Mouse (Mus musculus): ENCODE results near the gene Gm45234. TPM values are rescaled to one million over a fixed set of nuclear protein-coding genes. Genes with fewer than 3 reads are reported as not detected.
A peak's percentile ranks its signal among the peaks of the same experiment; 100 is the strongest.

The Gm45234 gene
- polyA plus RNA-seq, 1 experiment from 2014 or later, result not detected

- no peak for ATAC-seq (ENCODE audit: low FRiP score, low read depth)
- WGBS, result 56% methylated on average over 2 of the region's 2 CpGs
- peak overlapping the region; percentile 75 for H3K4me2 ChIP-seq (replicated peaks)
- no peaks in the 10 kb centered on the region for H3K36me3 ChIP-seq
- no peak overlapping the region for H3K4me3 ChIP-seq
- peak overlapping the region; percentile 13; the same call in 1 of the 2 replicates for H3K9ac ChIP-seq
- H3K27me3 ChIP-seq (replicated peaks), result no peaks in the 10 kb centered on the region
- peaks cover 40% of the 10 kb centered on the region for H3K4me1 ChIP-seq
- no peak overlapping the region for H3K27ac ChIP-seq
- no peaks in the 10 kb centered on the region for H3K9me3 ChIP-seq
Measured at GRCm38 (mm10) chr6:124758849-124759232, 3.0 kb upstream of the Gm45234 start.

- Histone ChIP-seq H3K27ac (no peak overlapping the region), H3K9ac (peak overlapping the region; percentile 97), H3K9me3 (no peaks in the 10 kb centered on the region), H3K27me3 (replicated peaks) (no peaks in the 10 kb centered on the region), H3K4me3 (peak overlapping the region; percentile 87), H3K4me1 (peaks cover 46% of the 10 kb centered on the region), H3K36me3 (no peaks in the 10 kb centered on the region), H3K4me2 (replicated peaks) (peak overlapping the region; percentile 75)
- 40% methylated on average over 5 of the region's 5 CpGs for WGBS
- no peak for ATAC-seq (ENCODE audit: low FRiP score, low read depth)
Measured at GRCm38 (mm10) chr6:124757909-124758848, 2.4 kb upstream of the Gm45234 start.

- peak overlapping the region; percentile 75 for H3K4me2 ChIP-seq (replicated peaks)
- no peak for ATAC-seq (ENCODE audit: low FRiP score, low read depth)
- 0 out of 2 replicates have a peak, but pooled peaks cover 3% of the 10 kb centered on the region for H3K36me3 ChIP-seq
- no peaks in the 10 kb centered on the region for H3K27me3 ChIP-seq (replicated peaks)
- H3K9ac ChIP-seq, result peak overlapping the region; percentile 97
- 0 out of 2 replicates have a peak overlapping the region, but pooled peaks have one; percentile 97 for H3K27ac ChIP-seq
- H3K9me3 ChIP-seq, result no peaks in the 10 kb centered on the region
- 4% methylated on average over 5 of the region's 5 CpGs for WGBS
- peaks cover 46% of the 10 kb centered on the region for H3K4me1 ChIP-seq
- H3K4me3 ChIP-seq, result peak overlapping the region; percentile 87
Measured at GRCm38 (mm10) chr6:124757351-124757880, 1.6 kb upstream of the Gm45234 start.

GRCm38 (mm10) chr6:124756652-124757350, 980 bp upstream of the Gm45234 start:
- peak overlapping the region; percentile 75 for H3K4me2 ChIP-seq (replicated peaks)
- peak overlapping the region; percentile 97 for H3K9ac ChIP-seq
- WGBS, result 1% methylated on average over 52 of the region's 54 CpGs
- H3K4me1 ChIP-seq, result peaks cover 46% of the 10 kb centered on the region
- 0 out of 2 replicates have a peak, but pooled peaks cover 3% of the 10 kb centered on the region for H3K36me3 ChIP-seq
- no peaks in the 10 kb centered on the region for H3K27me3 ChIP-seq (replicated peaks)
- peak overlapping the region; percentile 87 for H3K4me3 ChIP-seq
- H3K9me3 ChIP-seq, result no peaks in the 10 kb centered on the region
- peak overlapping the region; percentile 97 for H3K27ac ChIP-seq
- ATAC-seq (ENCODE audit: low FRiP score, low read depth), result peak; percentile 79

- 4% methylated on average over 3 of the region's 3 CpGs for WGBS
- H3K9ac ChIP-seq, result peak overlapping the region; percentile 97
- H3K9me3 ChIP-seq, result no peaks in the 10 kb centered on the region
- no peaks in the 10 kb centered on the region for H3K27me3 ChIP-seq (replicated peaks)
- peak overlapping the region; percentile 75 for H3K4me2 ChIP-seq (replicated peaks)
- H3K36me3 ChIP-seq, result 0 out of 2 replicates have a peak, but pooled peaks cover 3% of the 10 kb centered on the region
- no peak for ATAC-seq (ENCODE audit: low FRiP score, low read depth)
- H3K27ac ChIP-seq, result peak overlapping the region; percentile 97; the same call in 1 of the 2 replicates
- peak overlapping the region; percentile 87 for H3K4me3 ChIP-seq
- peaks cover 46% of the 10 kb centered on the region for H3K4me1 ChIP-seq
Measured at GRCm38 (mm10) chr6:124755306-124755705, 515 bp downstream of the Gm45234 start.

GRCm38 (mm10) chr6:124753861-124754260, 2.0 kb downstream of the Gm45234 start:
- Histone ChIP-seq H3K27me3 (replicated peaks) (no peaks in the 10 kb centered on the region), H3K9ac (no peak overlapping the region), H3K9me3 (no peaks in the 10 kb centered on the region), H3K4me3 (no peak overlapping the region), H3K4me1 (peaks cover 44% of the 10 kb centered on the region), H3K36me3 (peaks cover 12% of the 10 kb centered on the region), H3K4me2 (replicated peaks) (0 out of 2 replicates have a peak overlapping the region, but pooled peaks have one; percentile 5), H3K27ac (no peak overlapping the region)
- ATAC-seq (ENCODE audit: low FRiP score, low read depth), result no peak
- WGBS, result 88% methylated on average over 2 of the region's 2 CpGs

GRCm38 (mm10) chr6:124750405-124750804, 5.4 kb downstream of the Gm45234 start:
- no peak overlapping the region for H3K27ac ChIP-seq
- no peaks in the 10 kb centered on the region for H3K9me3 ChIP-seq
- no peak overlapping the region for H3K9ac ChIP-seq
- H3K4me2 ChIP-seq (replicated peaks), result no peak overlapping the region
- H3K36me3 ChIP-seq, result peaks cover 36% of the 10 kb centered on the region
- no peak for ATAC-seq (ENCODE audit: low FRiP score, low read depth)
- H3K27me3 ChIP-seq (replicated peaks), result no peaks in the 10 kb centered on the region
- peaks cover 34% of the 10 kb centered on the region for H3K4me1 ChIP-seq
- WGBS, result 86% methylated on average over 8 of the region's 8 CpGs
- H3K4me3 ChIP-seq, result no peak overlapping the region

- no peak for ATAC-seq (ENCODE audit: low FRiP score, low read depth)
- Histone ChIP-seq H3K4me3 (peak overlapping the region; percentile 52; the same call in 1 of the 2 replicates), H3K27ac (0 out of 2 replicates have a peak overlapping the region, but pooled peaks have one; percentile 87), H3K36me3 (peaks cover 58% of the 10 kb centered on the region), H3K4me2 (replicated peaks) (peak overlapping the region; percentile 97), H3K4me1 (peaks cover 25% of the 10 kb centered on the region), H3K9me3 (no peaks in the 10 kb centered on the region), H3K27me3 (replicated peaks) (no peaks in the 10 kb centered on the region), H3K9ac (peak overlapping the region; percentile 85; the same call in 1 of the 2 replicates)
- WGBS, result 81% methylated on average over 7 of the region's 7 CpGs
Measured at GRCm38 (mm10) chr6:124746654-124747632, 8.9 kb downstream of the Gm45234 start.

GRCm38 (mm10) chr6:124746296-124746605, 9.6 kb downstream of the Gm45234 start:
- Histone ChIP-seq H3K4me1 (peaks cover 29% of the 10 kb centered on the region), H3K4me3 (peak overlapping the region; percentile 52), H3K36me3 (peaks cover 58% of the 10 kb centered on the region), H3K9ac (peak overlapping the region; percentile 85), H3K27ac (peak overlapping the region; percentile 87), H3K9me3 (no peaks in the 10 kb centered on the region), H3K27me3 (replicated peaks) (no peaks in the 10 kb centered on the region), H3K4me2 (replicated peaks) (peak overlapping the region; percentile 97)
- ATAC-seq (ENCODE audit: low FRiP score, low read depth), result no peak; the same call in none of the 2 replicates
- WGBS, result 16% methylated on average over 8 of the region's 8 CpGs

- H3K27me3 ChIP-seq (replicated peaks), result no peaks in the 10 kb centered on the region
- no peaks in the 10 kb centered on the region for H3K9me3 ChIP-seq
- H3K4me2 ChIP-seq (replicated peaks), result peak overlapping the region; percentile 97
- peaks cover 58% of the 10 kb centered on the region for H3K36me3 ChIP-seq
- H3K4me3 ChIP-seq, result peak overlapping the region; percentile 52
- peak overlapping the region; percentile 87 for H3K27ac ChIP-seq
- peak overlapping the region; percentile 85 for H3K9ac ChIP-seq
- under 1% methylated on average over 85 of the region's 85 CpGs for WGBS
- ATAC-seq (ENCODE audit: low FRiP score, low read depth), result peak; percentile 81
- H3K4me1 ChIP-seq, result peaks cover 29% of the 10 kb centered on the region
Measured at GRCm38 (mm10) chr6:124745490-124746295, 10.1 kb downstream of the Gm45234 start.

Data from neural tube, embryonic 12.5 days (tissue).